Mouse (Mus musculus) gastrocnemius, postnatal 4 days (tissue): ENCODE measurements around the gene Myo1f. TPM values are rescaled to one million over a fixed set of nuclear protein-coding genes. Genes with fewer than 3 reads are reported as not detected.

ENCODE experiments used
- DNase-seq, 2 experiments: peaks; one replicate each; pipeline ENCODE4 v3.0.0; 2021 to 2022; ENCODE audit warnings: low spot score in 2 of 2, mixed read lengths in 2 of 2
- long read RNA-seq, 2 experiments: library from polyadenylated mRNA; stranded (forward); transcript quantifications; one replicate each; pipeline ENCODE4 v2.0.0; 2021
- total RNA-seq, 2 experiments: library from RNA; stranded (reverse); gene quantifications; 2 replicates each; pipeline ENCODE4 v1.2.3; 2021

Gene Myo1f
- total RNA-seq, result 1 to 10 TPM; 3.0 to 4.3 TPM
- long read RNA-seq, experiment 1, partial matches to known transcripts, result 1 of 5 reads
- long read RNA-seq, experiment 1, other reads (novel, unspliced or antisense), result 1 of 5 reads
- long read RNA-seq, experiment 2, transcript Myo1f-201 (28 exons, 3,831 nt), result major isoform, 11 of 16 reads
- long read RNA-seq, experiment 2, partial matches to known transcripts, result 0 of 16 reads
- long read RNA-seq, experiment 2, other reads (novel, unspliced or antisense), result 5 of 16 reads

DNA sequence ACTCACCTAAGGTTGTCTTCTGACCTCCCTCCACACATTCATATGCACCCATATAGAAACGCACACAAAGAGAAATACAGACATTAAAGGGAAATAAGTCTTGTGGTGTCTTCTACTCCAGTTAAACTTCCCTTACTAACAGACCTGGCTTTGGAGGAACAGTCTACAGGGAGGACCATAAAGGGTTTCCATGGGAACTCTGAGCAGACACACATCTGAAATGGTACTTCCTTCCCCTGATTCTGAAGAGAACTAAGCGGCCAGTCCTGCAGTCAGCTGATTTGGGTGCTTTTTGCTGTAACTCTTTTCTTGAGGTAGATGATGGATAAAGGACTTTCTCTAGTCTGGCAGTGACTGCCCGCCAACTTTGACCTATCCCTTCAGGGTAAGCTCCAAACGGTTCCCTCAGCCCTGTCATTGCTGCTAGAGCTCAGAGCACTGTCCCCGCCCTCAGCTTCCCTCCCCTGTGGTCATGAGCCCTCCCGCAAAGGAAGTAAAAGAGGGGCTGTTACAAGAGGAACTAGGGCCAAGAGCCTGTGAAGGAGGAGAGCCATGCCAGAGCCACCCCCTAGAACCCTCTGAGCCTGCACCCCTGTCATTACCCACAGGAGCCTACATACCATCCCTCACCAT lies at the start of gene Myo1f:
Gene Myo1f (plus strand): TSS at position 485 of the 633 bp plus-strand sequence.
- DNase-seq, result peak in 1 of 2 experiments; percentile 19

DNA sequence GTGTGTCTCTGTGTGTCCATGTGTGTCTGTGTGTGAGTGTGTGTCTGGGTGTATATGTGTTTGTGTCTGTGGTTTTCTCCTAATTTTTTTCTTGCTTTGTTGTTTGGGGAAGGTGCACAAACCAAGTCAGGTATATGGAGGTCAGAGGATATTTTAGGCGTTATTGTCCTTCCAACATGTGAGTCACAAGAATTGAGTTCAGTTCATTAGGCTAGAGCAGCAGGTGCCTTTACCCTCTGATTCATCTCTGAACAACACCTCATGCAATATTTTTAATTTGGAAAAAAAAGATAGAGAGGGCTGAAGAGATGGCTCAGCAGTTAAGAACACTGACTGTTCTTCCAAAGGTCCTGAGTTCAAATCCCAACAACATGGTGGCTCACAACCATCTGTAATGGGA lies 47.1 kb upstream of the Myo1f start:
- no peak for DNase-seq

DNA sequence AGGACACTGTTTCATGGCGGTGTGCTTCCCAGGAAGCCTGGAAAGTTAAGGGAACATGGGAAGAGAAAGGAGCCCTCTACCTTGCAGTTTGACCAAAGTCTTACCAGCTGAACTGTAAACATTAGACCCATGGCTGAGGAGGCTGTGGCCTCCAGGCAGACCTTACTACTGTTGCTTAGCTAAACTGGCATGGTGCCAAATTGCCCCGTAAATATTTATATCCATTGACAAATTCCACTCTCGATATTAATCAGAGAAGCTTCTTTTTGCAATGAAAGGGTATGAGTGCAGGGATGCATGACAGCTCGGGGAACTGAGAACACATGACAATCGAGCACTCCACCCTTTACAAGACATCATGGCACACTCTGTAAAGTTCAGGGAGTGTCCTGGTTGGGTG lies 45.3 kb upstream of the Myo1f start:
- no peak for DNase-seq

DNA sequence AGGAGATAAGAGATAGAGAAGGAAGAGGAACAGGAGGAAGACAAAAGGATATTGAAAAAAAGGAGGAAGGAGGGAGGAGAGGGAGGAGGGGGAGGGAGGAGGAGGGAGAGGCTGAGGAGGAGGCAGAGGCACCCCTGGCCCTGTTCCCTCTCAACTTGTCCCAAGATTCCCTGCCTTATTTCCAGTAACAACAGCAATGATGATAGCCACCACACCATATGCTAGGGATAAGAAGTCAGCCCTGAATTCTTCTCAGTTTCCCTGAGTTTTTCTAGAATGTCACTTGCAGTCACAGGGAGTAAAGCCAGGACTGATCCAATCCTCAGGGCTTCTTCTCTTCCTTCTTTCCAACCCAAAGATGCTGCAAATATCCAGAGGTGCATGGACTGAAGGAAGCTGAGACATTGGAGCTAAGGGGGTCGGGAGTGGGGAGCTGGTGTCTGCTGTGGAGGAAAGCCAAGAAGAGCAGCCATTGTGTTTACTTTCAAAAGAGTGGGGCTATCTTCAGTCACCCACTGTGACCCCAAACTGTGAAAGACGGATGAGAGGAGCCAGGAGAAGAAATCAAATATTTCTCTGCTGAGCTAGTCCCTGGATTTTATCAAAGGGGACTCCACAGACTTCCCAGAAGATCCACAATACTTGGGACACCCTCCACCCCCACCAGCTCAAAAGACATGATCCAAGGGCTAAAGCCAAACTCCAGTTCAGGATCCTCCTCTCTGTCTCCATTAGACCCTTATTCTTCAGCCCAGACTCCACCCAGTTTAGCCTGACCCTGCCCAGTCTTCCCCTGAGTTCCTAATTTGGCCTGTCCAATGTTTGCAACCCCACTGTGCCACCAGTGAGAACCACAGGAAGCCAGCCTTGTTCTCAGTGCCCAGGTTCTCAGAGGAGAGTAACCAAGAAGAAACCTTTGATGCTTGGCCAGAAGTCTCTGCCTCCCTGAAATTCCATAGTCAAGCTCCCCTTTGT lies 42.8 kb upstream of the Myo1f start:
- DNase-seq, result no peak

DNA sequence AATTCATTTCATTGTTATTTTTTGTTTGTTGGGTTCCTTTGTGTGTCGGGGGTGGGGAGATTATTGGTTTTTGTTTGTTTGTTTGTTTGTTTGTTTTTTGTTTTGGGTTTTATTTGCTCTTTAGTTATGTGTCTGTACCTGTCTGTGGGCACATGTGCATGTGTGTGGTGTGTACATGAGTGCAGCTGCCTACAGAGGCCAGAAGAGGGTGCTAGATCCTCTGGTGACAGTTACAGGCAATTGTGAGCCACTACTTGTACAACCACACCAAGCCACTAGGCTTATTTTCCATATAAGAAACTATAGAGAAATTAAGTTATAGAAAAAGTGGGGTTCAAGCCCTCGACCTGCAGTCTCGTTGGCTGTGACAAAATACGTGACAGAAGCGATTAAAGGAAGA lies 41.6 kb upstream of the Myo1f start:
- DNase-seq, result no peak

DNA sequence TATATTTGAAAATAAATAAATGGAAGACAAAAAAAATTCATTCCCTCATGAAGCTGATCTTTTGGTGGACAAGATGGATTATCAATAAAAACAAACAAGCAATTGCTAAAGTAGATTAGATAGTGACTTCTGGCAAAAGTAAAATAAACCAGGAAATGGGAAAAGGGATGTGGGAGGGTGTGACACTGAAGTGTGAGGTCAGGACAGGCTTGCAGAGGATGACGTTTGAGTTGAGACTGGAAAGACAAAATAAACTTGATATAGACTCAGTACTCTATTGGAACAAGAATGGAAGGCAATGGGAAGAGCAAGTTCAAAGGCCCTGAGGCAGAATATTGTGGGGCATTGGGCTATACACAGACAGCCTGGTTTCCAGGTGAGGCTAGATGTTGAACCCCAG lies 35.1 kb upstream of the Myo1f start:
- DNase-seq, result no peak

DNA sequence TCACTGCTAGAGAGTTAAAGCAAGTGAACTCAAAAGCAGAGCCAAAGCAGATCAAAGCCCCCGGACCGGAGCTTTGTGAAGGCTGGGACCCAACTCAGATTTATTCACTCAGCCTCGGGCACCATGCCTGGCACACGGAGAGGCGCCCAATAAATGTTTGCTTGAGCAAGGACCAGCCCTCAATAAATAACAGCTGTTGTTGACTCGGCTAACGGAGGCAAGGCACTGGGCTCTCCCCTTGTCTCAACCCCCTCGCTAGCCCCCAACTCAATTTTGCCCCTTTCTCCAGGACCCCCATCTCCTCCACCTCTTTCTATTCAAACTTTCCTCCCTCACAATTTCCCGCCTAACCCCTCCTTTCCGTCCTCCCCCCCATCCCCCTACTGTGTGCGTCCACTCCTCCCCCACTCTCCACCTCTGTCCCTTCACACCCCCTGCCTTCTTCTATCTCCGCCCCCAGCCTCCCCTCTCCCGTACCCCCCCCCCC lies 32.0 kb upstream of the Myo1f start:
- DNase-seq, result no peak

DNA sequence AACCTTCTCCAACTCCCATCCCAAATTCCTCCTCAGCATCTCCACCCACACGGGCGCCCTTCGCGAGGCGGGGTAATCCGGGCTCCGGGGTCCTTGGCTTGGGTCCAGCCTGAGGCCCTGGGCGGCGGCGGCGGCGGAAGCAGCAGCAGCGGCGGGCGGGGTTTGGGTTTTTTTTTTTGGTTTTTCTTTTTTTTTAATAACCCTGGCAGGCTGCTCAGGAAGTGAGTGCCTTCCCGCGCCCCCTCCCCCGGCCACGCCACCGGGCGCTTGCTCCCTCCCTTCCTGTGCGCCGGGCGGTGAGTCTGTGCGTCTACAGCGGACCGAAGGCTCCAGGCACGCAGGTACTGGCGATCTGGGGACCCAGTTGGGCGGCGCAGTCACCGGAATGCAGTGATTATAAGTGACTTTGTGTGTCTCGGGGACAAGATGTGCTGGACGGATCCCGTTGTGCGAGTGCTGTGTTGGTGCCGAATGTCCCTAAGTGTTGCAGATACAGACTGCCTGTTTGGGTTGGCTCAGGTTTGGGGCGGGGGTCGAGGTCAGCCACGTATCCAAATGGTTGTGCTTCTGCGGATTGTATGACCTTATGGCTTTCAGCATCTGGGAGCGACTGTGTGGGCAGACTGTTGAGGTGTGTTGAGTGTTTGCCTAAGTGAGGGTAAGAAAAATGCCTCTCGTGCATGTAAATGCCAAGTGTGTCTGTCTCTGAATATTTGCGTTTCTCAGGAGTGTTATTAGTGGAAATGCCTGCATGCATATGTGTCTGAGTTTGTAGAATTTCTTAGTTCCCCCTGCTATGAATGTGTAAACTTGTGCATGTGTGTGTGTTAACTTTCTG lies 31.4 kb upstream of the Myo1f start, which contains the start of gene Adamts10:
Gene Adamts10 (plus strand): TSS at position 287 of the 838 bp plus-strand sequence.
- DNase-seq, result peak; percentile 70 to 86

DNA sequence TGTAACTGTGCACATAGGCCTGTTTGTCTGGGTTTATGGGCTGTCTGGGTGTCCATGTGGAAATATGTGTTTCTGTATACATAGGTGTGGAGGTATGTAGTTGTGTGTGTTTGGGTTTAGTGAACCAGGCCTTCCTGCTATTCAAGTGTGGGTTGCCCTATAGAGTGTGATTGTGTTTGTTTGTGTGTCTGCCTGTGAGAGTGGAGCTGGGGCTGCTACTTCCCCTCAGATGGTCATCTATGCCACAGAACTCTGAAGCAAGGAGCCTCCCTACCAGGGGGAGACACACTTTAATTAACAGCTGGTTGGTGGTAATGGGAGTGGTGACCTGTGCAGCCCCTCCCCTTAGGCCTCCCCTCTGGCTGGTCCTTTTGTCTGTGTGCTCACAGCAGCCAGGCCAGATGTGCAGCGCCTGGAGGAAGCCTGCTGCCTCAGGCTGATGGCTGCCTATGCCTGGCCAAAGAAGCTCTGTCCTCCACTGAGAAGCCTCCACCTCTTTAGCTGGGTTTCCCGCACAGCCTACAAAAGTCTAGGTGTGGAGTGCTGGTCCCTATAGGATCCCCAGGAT lies 30.6 kb upstream of the Myo1f start:
- peak in 1 of 2 experiments; percentile 31 for DNase-seq

DNA sequence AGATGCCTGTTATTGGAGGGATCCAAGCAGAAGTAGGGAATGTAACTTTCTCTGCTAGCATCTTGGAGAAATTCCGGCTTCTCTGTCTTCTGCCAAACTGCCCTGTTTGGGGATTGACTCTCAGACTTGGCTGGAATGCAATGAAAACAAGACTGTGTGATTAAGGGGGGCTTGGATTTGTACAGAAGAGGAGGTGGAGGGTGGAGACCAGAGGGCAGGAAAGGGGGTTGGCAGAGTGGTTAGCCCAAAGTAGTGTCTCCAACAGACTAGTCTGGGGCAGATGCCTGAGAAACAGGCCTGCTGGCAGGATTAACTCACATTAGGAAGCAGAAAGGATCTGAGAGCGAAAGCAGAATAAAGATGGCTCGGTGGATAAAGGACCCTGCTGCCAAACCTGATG lies 29.0 kb upstream of the Myo1f start:
- no peak for DNase-seq

DNA sequence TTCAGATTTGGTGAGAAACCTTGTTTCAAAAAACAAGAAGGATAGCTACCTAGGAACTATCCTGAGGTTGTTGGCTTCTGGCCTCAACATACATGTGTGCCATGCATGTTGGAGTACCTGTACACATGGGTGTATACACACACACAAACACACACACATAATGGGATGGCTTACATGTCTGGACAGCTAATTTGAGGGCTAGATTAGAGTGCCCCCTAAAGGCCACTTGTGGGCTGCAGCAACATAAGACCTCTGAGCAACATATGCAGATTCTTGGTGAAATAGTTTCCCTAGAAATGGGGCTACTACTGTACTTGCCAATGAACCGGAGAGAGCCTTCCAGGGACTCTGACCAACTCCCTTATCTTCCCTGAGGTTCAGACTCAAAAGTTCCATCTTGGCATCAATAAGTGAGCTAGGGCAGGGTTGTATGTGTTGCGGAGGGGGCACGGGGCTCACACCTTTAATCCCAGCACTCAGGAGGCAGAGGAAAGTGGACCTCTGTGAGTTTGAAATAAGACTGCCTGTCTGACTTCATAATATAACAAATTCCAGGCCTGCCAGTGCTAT lies 16.3 kb upstream of the Myo1f start:
- DNase-seq, result no peak

DNA sequence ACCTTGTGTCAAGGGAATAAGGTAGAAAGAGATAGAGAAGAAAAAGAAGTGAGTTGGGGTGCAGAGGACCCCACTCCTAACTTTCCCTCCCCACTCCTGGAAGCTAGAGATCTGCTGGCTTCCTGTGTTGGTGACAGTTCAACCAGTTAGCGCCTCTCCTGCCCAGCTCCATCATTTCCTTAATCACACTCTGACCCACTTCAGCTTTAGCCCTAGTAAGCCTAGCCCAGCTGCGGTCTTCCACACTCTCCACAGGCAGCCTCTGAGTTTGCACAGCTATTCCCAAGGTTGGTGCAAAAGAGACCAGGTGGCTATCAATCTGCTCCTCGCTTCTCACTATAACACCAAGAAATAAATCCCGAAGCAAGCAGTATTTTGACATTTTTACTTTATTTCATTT lies 15.6 kb upstream of the Myo1f start:
- no peak for DNase-seq

DNA sequence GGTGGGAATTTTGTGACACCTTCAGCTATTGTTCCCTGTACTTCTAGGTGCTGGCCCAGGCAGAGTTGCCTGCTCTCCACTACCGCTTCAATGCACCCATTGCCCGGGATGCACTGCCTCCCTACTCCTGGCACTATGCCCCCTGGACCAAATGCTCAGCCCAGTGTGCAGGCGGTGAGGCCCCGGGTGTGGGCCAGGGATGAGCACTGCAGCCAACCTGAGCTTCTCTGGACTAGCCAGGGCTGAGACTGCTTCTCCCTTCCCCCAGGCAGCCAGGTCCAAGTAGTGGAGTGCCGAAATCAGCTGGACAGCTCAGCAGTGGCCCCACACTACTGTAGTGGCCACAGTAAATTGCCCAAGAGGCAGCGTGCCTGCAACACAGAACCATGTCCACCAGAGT lies 6.3 kb upstream of the Myo1f start:
- no peak for DNase-seq

DNA sequence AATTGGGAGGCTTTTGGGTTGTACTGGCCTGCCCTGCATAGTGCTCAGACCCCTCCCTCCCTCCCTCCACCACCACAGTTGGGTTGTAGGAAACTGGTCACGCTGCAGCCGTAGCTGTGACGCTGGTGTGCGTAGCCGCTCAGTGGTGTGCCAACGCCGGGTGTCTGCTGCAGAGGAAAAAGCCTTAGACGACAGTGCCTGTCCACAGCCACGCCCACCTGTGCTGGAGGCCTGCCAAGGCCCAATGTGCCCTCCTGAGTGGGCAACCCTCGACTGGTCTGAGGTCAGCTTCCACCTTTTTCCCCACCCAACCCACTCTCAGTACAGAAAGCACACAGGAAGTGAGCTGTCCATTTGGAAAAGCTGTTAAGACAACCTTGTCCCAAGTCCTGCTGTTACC lies 5.1 kb upstream of the Myo1f start:
- DNase-seq, result no peak

DNA sequence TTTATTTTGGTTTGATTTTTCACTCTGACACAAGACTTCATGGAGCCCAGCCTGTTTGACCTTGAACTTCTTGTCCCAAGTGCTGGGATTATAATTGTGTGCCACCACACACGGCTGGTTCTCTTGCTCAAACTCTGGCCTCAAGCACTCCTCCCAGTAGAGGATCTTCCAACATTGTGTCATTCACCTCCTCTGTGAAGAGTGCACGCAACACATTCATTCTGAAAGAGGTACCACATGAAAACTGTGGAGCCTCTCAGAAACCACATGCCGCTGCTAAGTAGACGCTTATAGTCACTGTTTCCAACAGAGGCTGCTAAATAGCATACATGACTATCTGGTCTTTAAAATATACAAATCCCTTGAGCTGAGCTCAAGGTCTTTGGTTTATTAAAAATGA lies 3.4 kb upstream of the Myo1f start:
- no peak for DNase-seq

DNA sequence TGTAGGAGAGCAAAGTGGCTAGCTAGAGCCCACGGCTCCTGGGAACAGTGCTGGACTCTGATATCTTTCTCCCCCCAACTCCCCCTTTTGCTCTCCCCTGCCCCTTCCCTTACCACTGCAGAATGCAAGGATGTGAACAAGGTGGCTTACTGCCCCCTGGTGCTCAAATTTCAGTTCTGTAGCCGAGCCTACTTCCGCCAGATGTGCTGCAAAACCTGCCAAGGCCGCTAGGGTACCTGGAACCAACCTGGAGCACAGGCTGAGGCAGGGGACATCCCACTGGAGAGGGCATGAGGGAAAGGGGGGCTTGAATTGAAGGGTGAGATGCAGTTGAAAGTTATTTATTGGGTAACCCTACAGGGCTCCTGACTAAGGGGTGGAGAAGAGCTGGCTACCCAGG lies 2.5 kb upstream of the Myo1f start:
- DNase-seq, result peak in 1 of 2 experiments; percentile 46

DNA sequence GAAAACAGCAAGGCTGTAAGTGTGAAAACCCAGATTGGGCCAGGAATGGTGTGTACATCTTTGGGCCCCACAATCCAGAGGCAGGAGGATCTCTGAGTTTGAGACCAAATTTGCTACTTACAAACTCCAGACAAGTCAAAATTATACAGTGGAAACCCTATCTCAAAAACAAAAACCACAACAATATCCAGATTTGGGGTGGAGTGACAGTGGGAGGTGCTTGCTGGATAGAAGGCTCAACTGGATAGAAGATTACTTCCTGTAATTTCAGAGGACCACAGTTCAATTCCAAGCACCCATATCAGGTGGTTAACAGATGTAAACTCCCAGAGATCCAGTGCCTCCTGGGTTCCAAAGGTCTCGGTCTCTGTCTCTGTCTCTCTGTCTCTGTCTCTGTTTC lies 971 bp upstream of the Myo1f start:
- no peak for DNase-seq

DNA sequence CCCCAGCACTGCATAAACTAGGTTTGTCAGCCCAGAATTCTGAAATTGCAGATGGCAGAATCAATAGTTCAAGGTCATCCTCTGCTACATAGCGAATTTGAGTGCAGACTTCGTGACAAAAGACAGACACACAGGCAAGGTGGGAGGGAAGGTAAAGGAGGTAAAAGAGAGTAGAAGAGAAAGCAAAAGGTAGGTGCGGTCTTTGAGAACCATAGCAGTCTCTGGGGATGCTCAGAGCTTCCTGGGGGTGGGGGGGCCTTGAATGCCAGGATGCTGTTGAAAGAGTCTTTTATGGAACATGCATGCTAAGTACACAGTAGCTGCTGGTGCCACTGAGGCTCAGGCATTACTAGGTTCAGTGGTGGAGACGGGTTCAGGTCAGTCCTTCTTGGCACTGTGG lies 2.4 kb downstream of the Myo1f start:
- DNase-seq, result no peak

DNA sequence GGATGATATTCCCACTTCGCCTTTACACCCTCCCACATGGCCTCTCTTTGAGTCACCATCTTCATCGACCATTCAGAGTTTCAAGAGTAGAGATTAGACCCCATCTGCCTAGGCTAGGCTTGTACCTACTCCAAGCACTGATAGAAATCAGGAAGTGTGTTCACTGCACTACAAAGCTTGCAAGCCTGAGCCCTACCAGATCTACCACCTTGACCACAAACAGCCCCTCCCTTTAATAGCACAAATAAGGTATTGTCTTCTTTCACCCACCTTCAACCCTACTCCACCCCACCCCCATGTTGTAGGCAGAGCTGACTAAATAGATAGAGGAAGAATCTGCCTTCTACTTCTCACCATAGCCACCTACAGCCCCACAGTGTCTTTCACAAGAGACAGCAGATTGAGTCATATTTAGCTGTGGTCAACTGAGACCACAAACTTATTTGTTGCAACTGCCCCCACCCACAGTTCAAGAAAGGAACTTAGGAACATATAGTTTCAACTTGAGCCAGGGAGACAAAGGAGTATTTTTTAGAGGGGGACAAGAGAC lies 8.1 kb downstream of the Myo1f start:
- DNase-seq, result no peak

DNA sequence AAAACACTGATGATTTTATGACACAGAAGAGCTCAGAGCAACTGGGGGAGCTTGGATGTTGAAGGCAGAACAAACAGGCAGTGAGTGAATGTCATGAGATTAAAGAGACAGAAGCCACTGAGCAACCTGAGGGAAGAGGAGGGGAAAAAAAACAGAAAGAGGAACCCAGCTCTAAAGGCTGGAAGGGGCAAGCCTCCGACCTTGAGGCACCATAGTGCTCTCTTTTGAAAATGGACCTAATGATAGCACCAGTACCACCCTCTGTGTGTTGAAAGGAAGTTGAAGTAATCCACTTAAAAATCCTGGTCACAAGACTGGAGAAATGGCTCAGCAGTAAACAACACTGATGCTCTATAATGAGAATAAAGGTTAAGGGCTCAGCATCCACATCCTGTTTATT lies 9.1 kb downstream of the Myo1f start:
- DNase-seq, result no peak
